Mouse (Mus musculus): Measurements from ENCODE around the gene Aox2.

Aox2 gene

DNA sequence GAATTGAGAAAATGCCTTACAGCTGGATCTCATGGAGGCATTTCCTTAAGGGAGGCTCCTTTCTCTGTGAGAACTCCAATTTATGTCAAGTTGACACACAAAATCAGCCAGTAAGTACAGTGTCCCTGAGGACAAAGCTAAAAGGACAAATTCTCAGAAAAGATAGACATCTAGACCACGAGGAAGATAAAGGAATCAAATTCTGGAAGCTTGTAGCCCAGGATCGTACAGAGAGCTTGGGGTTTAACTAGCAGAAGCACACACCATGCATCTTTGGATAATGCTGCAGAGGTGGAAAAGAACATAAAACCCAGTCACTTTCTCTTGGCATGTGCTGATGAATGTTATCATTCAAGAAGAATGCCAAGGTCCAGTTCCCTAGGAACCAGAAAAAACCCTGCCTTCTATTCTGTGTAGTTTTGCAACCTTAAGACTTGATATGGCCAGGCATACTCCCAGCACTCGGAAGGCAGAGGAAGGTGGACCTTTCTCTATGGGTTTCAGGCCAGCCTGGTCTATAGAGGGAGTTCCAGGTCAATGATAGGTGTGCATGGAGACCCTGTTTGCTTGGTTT, 97.5 kb downstream of the Aox2 start:
- in situ Hi-C loops (cut with MboI; ENCODE audit: low pct_unique_long_range_greater_than_20kb in 1 of 2, low sequenced_read_pairs in 2 of 2, unreplicated experiment in 1 of 2) = no loop called here

GRCm38 (mm10) chr1:58382586-58383281, 104.6 kb downstream of the Aox2 start:
- in situ Hi-C loops (cut with MboI; ENCODE audit: low pct_unique_long_range_greater_than_20kb in 1 of 2, low sequenced_read_pairs in 2 of 2, unreplicated experiment in 1 of 2) = no loop called here

- in situ Hi-C loops (cut with MboI; ENCODE audit: low pct_unique_long_range_greater_than_20kb in 1 of 2, low sequenced_read_pairs in 2 of 2, unreplicated experiment in 1 of 2) = no loop called here
Measured at GRCm38 (mm10) chr1:58391421-58392267, 113.5 kb downstream of the Aox2 start.

DNA sequence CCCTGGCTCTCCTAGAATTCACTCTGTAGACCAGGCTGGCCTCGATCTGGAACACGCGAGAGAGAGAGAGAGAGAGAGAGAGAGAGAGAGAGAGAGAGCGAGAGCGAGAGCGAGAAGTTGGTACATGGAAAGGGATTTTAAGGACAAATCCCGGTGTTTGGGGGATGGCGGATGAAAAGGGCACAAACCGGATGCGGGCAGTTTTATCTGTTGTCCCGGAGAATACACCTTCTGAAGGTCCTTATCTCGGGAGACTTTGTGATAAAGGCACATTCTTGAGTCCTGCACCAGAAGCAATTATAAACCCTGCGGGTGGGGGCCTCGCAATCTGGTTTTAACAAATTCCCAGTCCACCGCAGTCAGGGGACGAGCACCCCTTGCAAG, 114.1 kb downstream of the Aox2 start:
- in situ Hi-C loops (cut with MboI; ENCODE audit: low pct_unique_long_range_greater_than_20kb in 1 of 2, low sequenced_read_pairs in 2 of 2, unreplicated experiment in 1 of 2) = no loop called here

- in situ Hi-C loops (cut with MboI; ENCODE audit: low pct_unique_long_range_greater_than_20kb in 1 of 2, low sequenced_read_pairs in 2 of 2, unreplicated experiment in 1 of 2) = no loop called here
Measured at GRCm38 (mm10) chr1:58392652-58393283, 114.6 kb downstream of the Aox2 start, which contains the start of gene Bzw1. Gene Bzw1, plus strand, starts transcription at chr1:58392898.

DNA sequence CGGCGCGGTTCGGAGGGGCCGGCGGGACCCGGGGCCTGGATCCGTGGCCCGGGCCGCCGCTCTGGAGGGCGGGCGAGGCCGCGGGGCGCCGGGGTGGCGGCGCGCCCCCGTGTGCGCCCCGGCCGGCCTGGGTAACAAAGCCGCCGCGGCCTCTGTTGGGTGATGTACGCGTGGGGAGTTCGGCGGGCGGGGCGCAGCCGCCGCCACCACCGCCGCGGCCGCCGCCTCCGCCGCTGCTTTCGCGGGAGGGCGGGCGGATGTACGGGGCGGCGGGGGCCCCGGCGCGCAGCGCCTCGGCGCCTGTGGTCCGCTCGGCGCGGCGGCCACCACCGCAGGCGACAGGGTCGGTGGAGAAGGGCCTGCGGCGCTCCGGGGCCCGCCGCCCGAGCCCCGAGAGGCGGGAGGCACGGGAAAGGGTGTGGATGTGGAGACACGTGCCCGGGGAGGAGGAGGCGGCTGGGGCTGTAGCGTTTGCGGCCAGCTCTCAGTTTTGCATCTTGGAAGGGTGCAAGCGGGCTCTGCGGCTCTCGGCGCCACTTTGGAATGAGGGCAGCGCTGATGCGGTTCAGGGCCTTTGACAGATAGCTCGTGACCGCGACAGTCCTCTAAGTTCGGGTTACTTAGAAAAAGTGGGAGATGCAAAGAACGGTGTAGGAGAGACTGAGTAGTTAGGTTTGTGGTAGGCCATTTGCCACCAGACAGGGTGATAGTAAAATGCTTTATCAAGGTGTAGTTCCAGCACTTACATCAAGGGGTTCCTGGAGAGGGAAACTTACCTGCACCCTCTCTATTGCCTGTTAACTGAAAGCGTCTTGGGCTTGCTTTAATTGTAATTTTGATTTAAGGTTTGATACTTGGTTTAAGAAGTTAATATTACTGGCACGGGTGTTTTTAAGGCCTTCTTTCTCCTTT, 115.4 kb downstream of the Aox2 start:
- in situ Hi-C loops (cut with MboI; ENCODE audit: low pct_unique_long_range_greater_than_20kb in 1 of 2, low sequenced_read_pairs in 2 of 2, unreplicated experiment in 1 of 2) = no loop called here

GRCm38 (mm10) chr1:58395341-58395740, 117.2 kb downstream of the Aox2 start:
- in situ Hi-C loops (cut with MboI; ENCODE audit: low pct_unique_long_range_greater_than_20kb in 1 of 2, low sequenced_read_pairs in 2 of 2, unreplicated experiment in 1 of 2) = no loop called here

- in situ Hi-C loops (cut with MboI; ENCODE audit: low pct_unique_long_range_greater_than_20kb in 1 of 2, low sequenced_read_pairs in 2 of 2, unreplicated experiment in 1 of 2) = no loop called here
Measured at GRCm38 (mm10) chr1:58396179-58396578, 118.1 kb downstream of the Aox2 start.

- in situ Hi-C loops (cut with MboI; ENCODE audit: low pct_unique_long_range_greater_than_20kb in 1 of 2, low sequenced_read_pairs in 2 of 2, unreplicated experiment in 1 of 2) = no loop called here
Measured at GRCm38 (mm10) chr1:58397731-58398130, 119.6 kb downstream of the Aox2 start.

DNA sequence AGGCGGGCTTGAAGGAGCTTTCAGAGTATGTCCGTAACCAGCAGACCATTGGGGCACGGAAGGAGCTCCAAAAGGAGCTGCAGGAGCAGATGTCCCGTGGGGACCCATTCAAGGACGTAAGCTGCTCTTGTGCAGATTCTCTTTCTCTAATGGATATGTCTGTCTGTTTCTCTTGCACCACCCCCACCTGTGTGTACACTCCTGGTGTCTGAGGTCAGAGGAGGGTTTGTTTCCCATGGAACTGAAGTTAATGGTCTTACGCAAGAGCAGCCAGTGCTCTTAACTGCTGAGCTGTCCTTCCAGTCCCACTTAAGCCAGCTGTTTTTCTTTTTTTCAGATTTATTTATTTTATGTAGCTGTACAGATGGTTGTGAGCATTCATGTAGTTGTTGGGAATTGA, 123.3 kb downstream of the Aox2 start:
- in situ Hi-C loops (cut with MboI; ENCODE audit: low pct_unique_long_range_greater_than_20kb in 1 of 2, low sequenced_read_pairs in 2 of 2, unreplicated experiment in 1 of 2) = loop anchor here (25.0 kb wide), 2 partner anchors 389 to 1286 kb away; partner anchors contain the start of genes Kctd18 (in 1 of the 2) and Nop58 (in 1 of the 2)

- in situ Hi-C loops (cut with MboI; ENCODE audit: low pct_unique_long_range_greater_than_20kb in 1 of 2, low sequenced_read_pairs in 2 of 2, unreplicated experiment in 1 of 2) = loop anchor here (25.0 kb wide), 2 partner anchors 391 to 1284 kb away; partner anchors contain the start of genes Kctd18 (in 1 of the 2) and Nop58 (in 1 of the 2)
Measured at GRCm38 (mm10) chr1:58403745-58404144, 125.6 kb downstream of the Aox2 start.

GRCm38 (mm10) chr1:58407321-58407720, 129.2 kb downstream of the Aox2 start:
- in situ Hi-C loops (cut with MboI; ENCODE audit: low pct_unique_long_range_greater_than_20kb in 1 of 2, low sequenced_read_pairs in 2 of 2, unreplicated experiment in 1 of 2) = loop anchor here (25.0 kb wide), 2 partner anchors 395 to 1280 kb away; partner anchors contain the start of genes Kctd18 (in 1 of the 2) and Nop58 (in 1 of the 2)

DNA sequence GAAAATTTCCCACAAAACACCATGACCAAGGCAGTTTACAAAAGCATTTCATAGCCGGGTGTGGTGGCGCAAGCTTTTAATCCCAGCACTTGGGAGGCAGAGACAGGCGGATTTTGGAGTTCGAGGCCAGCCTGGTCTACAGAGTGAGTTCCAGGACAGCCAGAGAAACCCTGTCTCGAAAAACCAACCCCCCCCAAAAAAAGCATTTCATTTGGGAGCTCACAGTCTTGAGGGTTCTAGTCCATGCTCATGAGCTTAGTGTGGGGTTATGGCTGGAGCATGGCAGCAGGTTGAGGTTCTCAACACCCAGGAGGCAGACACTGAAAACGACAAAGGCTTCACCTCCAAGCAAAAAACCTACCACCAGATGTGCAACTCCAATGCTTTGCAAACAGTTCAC, 130.0 kb downstream of the Aox2 start:
- in situ Hi-C loops (cut with MboI; ENCODE audit: low pct_unique_long_range_greater_than_20kb in 1 of 2, low sequenced_read_pairs in 2 of 2, unreplicated experiment in 1 of 2) = loop anchor here (25.0 kb wide), 2 partner anchors 396 to 1279 kb away; partner anchors contain the start of genes Kctd18 (in 1 of the 2) and Nop58 (in 1 of the 2)

- in situ Hi-C loops (cut with MboI; ENCODE audit: low pct_unique_long_range_greater_than_20kb in 1 of 2, low sequenced_read_pairs in 2 of 2, unreplicated experiment in 1 of 2) = loop anchor here (25.0 kb wide), 2 partner anchors 397 to 1278 kb away; partner anchors contain the start of genes Kctd18 (in 1 of the 2) and Nop58 (in 1 of the 2)
Measured at GRCm38 (mm10) chr1:58409553-58410197, 131.5 kb downstream of the Aox2 start.

GRCm38 (mm10) chr1:58410198-58410588, 132.1 kb downstream of the Aox2 start:
- in situ Hi-C loops (cut with MboI; ENCODE audit: low pct_unique_long_range_greater_than_20kb in 1 of 2, low sequenced_read_pairs in 2 of 2, unreplicated experiment in 1 of 2) = loop anchor here (25.0 kb wide), 2 partner anchors 398 to 1277 kb away; partner anchors contain the start of genes Kctd18 (in 1 of the 2) and Nop58 (in 1 of the 2)

- in situ Hi-C loops (cut with MboI; ENCODE audit: low pct_unique_long_range_greater_than_20kb in 1 of 2, low sequenced_read_pairs in 2 of 2, unreplicated experiment in 1 of 2) = loop anchor here (25.0 kb wide), 2 partner anchors 398 to 1277 kb away; partner anchors contain the start of genes Kctd18 (in 1 of the 2) and Nop58 (in 1 of the 2)
Measured at GRCm38 (mm10) chr1:58410776-58411175, 132.7 kb downstream of the Aox2 start.

GRCm38 (mm10) chr1:58415442-58415841, 137.3 kb downstream of the Aox2 start:
- in situ Hi-C loops (cut with MboI; ENCODE audit: low pct_unique_long_range_greater_than_20kb in 1 of 2, low sequenced_read_pairs in 2 of 2, unreplicated experiment in 1 of 2) = loop anchor here (25.0 kb wide), 2 partner anchors 403 to 1272 kb away; partner anchors contain the start of genes Kctd18 (in 1 of the 2) and Nop58 (in 1 of the 2)

Data from mouse embryonic stem cell (cell line).